Mouse (Mus musculus) adrenal gland, postnatal 4 days (tissue): ENCODE measurements around the gene Akt1. TPM values are rescaled to one million over a fixed set of nuclear protein-coding genes. Genes with fewer than 3 reads are reported as not detected.

Source experiments
- DNase-seq, 2 experiments: peaks; one replicate each; pipeline ENCODE4 v3.0.0; 2021 to 2022; ENCODE audit warnings: low spot score in 2 of 2, mixed read lengths in 2 of 2
- long read RNA-seq, 2 experiments: library from polyadenylated mRNA; stranded (forward); transcript quantifications; one replicate each; pipeline ENCODE4 v2.0.0; 2021
- total RNA-seq, 2 experiments: library from RNA; stranded (reverse); gene quantifications; 2 replicates each; pipeline ENCODE4 v1.2.3; 2021

Akt1 gene
- 100 to 1,000 TPM; 334 to 351 TPM for total RNA-seq
- long read RNA-seq, experiment 1, transcript Akt1-201 (14 exons, 2,690 nt), result major isoform, 539 of 617 reads
- long read RNA-seq, experiment 1, partial matches to known transcripts, result 27 of 617 reads
- long read RNA-seq, experiment 1, other reads (novel, unspliced or antisense), result 51 of 617 reads
- long read RNA-seq, experiment 2, transcript Akt1-201 (14 exons, 2,690 nt), result major isoform, 1,013 of 1,250 reads
- long read RNA-seq, experiment 2, partial matches to known transcripts, result 88 of 1,250 reads
- long read RNA-seq, experiment 2, other reads (novel, unspliced or antisense), result 148 of 1,250 reads

DNA sequence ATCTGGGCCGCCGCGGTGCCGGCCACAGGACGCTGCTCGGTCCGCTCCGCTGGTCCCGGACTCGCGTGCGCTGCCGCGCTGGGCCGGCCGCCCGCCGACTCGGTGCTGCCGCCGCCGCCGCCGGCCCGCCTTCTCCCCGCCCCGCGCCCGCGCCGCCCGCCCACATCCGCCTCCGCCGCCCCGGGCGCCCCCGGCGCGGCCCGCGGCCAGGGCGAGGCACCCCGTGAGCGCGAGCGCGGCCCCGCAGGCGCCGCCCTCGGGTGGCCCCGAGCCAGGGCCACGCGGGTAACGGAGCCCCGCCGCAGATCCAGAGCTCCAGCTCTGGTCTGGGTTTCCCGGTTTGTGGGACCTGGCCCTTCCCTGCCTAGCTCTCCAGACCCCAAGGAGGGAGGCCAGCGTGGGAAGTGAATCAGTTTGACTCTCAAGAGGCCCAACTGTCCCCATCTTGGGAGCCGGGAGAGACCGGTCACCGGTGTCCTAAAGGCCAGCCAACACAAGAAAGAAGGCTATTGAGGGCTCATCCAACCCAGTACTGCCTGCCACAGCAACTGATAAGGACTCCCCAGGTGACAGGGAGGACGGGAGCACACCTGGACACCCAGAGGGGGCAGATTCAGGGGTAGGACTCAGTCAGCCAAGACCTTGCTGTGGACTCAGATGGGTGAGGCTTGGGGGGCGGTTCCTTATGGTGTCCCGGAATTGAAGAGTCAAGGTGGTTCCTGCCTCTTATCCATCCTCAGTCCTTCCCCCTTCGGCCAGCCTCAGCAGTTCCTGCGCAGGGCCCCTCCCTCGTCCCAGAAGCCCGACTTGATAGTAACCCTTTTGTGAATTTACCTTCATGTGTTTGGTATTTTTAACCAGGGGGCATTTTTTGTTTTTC, at the start of gene Akt1:
Gene Akt1, minus strand, starts transcription at position 753 of the 880 bp plus-strand sequence.
- no peak for DNase-seq

GRCm38 (mm10) chr12:112724077-112724805, 49.6 kb upstream of the Akt1 start:
- peak in 1 of 2 experiments; percentile 53 for DNase-seq

- no peak for DNase-seq
These were observed 48.8 kb upstream of the Akt1 start for GRCm38 (mm10) chr12:112723445-112723844.

- DNase-seq, result no peak
These were observed 48.3 kb upstream of the Akt1 start for GRCm38 (mm10) chr12:112723028-112723330.

GRCm38 (mm10) chr12:112722240-112723027, 47.8 kb upstream of the Akt1 start:
- DNase-seq, result peak in 1 of 2 experiments; percentile 33

DNA sequence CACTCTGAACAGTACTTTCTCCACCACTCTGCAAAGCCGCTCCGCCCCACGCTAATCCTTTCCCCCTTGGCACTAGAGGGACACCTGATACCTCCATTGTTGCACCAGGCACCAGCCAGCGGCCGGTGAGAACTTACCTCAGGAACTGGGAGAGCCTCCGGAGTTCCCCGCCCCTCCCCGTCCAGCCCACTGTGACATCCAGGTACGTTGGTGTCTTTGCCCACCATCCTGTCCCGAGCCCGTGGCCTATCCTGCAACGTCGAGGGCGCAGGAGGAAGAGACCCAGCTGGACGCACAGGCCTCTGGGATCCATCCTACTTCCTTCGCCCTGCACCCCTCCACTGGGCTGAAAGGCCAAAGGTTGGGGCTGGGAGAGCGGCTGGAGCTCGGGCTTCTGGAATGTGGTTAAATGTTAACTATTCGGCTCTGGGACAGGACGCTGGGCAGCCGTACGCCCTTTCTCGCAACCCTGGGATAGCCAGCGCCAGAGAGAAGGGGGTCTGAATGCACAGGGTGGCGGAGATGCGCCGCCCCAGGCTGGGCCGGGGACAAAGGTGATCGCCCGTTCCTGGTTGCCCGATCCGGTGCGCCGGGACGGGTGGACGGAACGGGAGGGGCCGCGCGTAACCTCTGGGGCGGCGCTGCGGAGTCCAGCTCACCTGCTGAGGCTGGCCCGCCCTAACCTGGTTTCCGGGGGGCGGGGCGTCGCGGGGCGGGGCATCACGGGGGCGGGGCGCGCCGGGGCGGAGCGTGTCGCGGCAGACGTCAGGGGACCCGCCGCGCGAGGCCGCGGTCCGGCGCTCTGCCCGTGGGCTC, 46.9 kb upstream of the Akt1 start:
- DNase-seq, result peak in 1 of 2 experiments; percentile 28

GRCm38 (mm10) chr12:112720890-112721423, 46.3 kb upstream of the Akt1 start:
- DNase-seq, result no peak

DNA sequence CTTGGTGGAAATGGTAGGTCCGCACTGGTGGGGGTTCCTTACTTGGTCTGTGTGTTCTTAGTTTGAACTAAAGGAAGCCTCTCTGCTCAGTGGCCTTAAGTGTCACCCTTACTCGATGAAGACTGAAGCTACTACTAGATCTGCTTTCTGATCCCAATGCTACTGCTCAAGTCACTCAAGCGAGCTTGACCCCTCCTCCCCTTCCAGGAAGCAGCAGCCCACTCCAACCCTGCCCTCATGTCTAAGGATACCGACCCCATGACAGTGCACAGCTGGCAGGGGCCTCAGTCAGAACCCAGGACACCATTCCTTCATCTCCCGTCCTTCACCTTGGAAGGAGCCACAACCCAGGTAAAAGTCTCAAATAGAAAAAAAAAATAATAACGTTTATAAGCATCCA, 45.5 kb upstream of the Akt1 start, which contains the start of gene Cep170b:
Gene Cep170b, plus strand, starts transcription at position 240 of the 400 bp plus-strand sequence.
- no peak for DNase-seq

- no peak for DNase-seq
These were observed 44.3 kb upstream of the Akt1 start for GRCm38 (mm10) chr12:112718995-112719394.

GRCm38 (mm10) chr12:112717140-112717539, 42.5 kb upstream of the Akt1 start:
- DNase-seq, result peak in 1 of 2 experiments; percentile 32

DNA sequence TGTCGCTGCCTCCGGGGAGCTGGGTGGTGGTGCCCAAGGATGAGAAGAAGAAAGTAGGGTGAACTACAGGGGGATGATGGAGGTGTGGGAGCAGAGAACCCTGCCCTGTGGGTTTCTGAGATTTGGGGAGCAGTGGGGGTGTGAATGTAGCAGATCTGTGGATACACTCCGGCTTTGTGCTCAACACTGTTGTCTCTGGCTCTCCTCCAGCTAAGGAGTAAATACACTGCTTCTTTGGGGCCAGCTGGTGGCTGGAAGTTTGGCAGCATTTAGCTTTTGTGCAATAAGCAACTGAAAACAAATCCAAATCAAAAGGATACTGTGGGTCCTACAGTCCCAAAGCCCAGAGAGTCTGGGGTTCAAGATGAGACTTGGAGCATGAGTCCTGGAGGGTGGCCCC, 39.3 kb upstream of the Akt1 start:
- DNase-seq, result no peak

- DNase-seq, result no peak
These were observed 32.8 kb upstream of the Akt1 start for GRCm38 (mm10) chr12:112707573-112707869.

DNA sequence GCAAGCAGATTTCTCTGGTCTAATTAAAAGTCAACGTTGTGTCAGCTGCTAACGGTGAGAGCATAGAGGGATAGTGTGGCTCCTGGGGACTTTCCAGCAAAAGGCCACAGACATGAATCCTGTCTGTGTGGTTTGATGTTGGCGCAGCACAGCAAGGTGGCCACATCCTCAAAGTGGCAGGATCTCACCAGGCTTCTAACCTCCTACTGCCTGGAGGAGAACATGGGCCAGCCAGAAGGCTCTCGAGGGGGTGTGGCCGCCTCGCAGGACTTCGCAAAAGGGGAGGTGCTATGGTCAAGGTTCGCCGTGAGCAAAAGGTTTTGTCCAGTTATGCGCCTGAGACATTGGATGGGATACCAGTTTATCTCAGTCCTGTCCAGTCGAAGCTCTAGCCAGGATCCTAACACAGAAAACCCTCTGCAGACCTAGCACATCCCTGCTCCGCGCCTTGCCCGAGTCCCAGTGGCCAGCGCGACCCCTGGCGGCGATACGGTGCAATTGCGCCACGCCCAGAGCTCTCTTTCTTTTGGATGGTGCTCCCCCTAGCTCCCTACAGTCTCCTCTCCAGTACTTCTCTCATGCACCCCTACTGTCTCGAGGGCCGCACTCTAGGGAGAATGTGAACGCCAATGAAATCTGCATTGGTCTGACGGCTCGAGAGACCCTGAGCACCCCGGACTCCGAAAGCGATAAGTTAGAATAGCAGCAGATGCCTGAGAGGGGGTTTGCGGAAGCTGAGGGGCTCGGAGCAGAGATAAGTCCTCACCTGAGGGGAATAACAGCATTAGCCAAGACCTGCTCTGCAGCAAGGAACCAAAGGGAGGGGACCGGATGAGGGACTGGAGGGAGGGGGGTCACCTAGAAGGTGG, 32.3 kb upstream of the Akt1 start:
- DNase-seq, result peak; percentile 83

GRCm38 (mm10) chr12:112702374-112703320, 28.0 kb upstream of the Akt1 start:
- no peak for DNase-seq

DNA sequence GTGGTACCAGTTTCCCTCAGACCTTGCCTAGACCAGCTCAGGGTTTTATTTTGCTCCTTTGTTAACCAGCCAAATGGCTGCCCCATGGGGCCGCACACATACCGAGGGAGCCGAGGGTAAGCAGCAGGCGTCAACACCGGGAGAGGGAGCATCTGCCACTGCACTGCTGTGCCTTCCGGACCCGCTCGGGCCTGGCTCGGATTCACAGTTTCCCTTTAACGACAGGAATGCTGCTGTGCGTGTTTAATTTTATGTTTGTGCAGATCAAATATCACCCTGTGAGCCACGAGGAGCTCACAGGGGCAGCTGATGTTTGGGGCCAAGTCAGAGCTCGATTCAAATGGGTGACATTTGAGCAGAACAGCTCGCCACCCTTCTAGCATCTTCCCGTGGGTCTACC, 25.8 kb upstream of the Akt1 start:
- no peak for DNase-seq

- DNase-seq, result no peak
These were observed 22.2 kb upstream of the Akt1 start for GRCm38 (mm10) chr12:112696806-112697425.

- DNase-seq, result no peak
These were observed 19.4 kb upstream of the Akt1 start for GRCm38 (mm10) chr12:112694127-112694475.
